ENCODE assay signal across 8 mouse cellular contexts in genomic region chr5:92083417-92084038, GRCm38 (mm10). TPM values are rescaled to one million over a fixed set of nuclear protein-coding genes. Genes with fewer than 3 reads are reported as not detected.
A peak's percentile ranks its signal among the peaks of the same experiment; 100 is the strongest.
DNase-seq lines count a peak whose midpoint lies in the region; ATAC-seq lines count a peak whose summit lies in the region.

TSS of gene G3bp2 (minus strand) at chr5:92083719.

- peak within 1 kb of the TSS; percentile 97 for H3K9ac ChIP-seq in heart, embryonic 14.5 days (ENCODE audit: low read length)
- peak within 1 kb of the TSS; percentile 95 for H3K9ac ChIP-seq in liver, embryonic 13.5 days
- peak within 1 kb of the TSS; percentile 98 for H3K9ac ChIP-seq in stomach, embryonic 16.5 days (ENCODE audit: low read length)

- WGBS in heart, embryonic 14.5 days: under 1% methylated on average over 65 of the region's 65 CpGs
- WGBS in liver, embryonic 13.5 days (ENCODE audit: insufficient replicate concordance): under 1% methylated on average over 65 of the region's 65 CpGs
- WGBS in stomach, embryonic 16.5 days: under 1% methylated on average over 65 of the region's 65 CpGs

- no peaks in the 10 kb centered on the region for H3K27me3 ChIP-seq in heart, embryonic 14.5 days (ENCODE audit: control insufficient read depth, insufficient read depth, low read length)
- no peaks in the 10 kb centered on the region for H3K27me3 ChIP-seq in liver, embryonic 13.5 days
- H3K27me3 ChIP-seq in stomach, embryonic 16.5 days (ENCODE audit: control insufficient read depth, insufficient read depth, low read length): no peaks in the 10 kb centered on the region

- no peaks in the 10 kb centered on the region for H3K36me3 ChIP-seq in heart, embryonic 14.5 days (ENCODE audit: control insufficient read depth, insufficient read depth, low read length)
- H3K36me3 ChIP-seq in liver, embryonic 13.5 days: no peaks in the 10 kb centered on the region
- H3K36me3 ChIP-seq in stomach, embryonic 16.5 days (ENCODE audit: control insufficient read depth, insufficient read depth, low read length): no peaks in the 10 kb centered on the region

- peak within 1 kb of the TSS; percentile 95 to 99 for H3K27ac ChIP-seq in heart, embryonic 14.5 days (replicated peaks in 1 of 2; ENCODE audit: control insufficient read depth in 1 of 2, insufficient read depth in 1 of 2, low read depth in 2 of 2, low read length in 2 of 2)
- H3K27ac ChIP-seq in liver, embryonic 13.5 days: peak within 1 kb of the TSS; percentile 92
- H3K27ac ChIP-seq in stomach, embryonic 16.5 days (ENCODE audit: low read length): peak within 1 kb of the TSS; percentile 98

- peak within 1 kb of the TSS; percentile 73 to 95 for H3K4me3 ChIP-seq in heart, embryonic 14.5 days (ENCODE audit: control insufficient read depth in 1 of 2, insufficient read depth in 1 of 2, low read depth in 1 of 2, low read length in 2 of 2)
- peak within 1 kb of the TSS; percentile 95 for H3K4me3 ChIP-seq in liver, embryonic 13.5 days (replicated peaks)
- H3K4me3 ChIP-seq in stomach, embryonic 16.5 days (replicated peaks; ENCODE audit: low read length): peak within 1 kb of the TSS; percentile 96

- no peaks in the 10 kb centered on the region; the same call in 1 of the 2 replicates for H3K9me3 ChIP-seq in heart, embryonic 14.5 days (ENCODE audit: control insufficient read depth, low read length)
- H3K9me3 ChIP-seq in liver, embryonic 13.5 days (replicated peaks): no peaks in the 10 kb centered on the region
- no peaks in the 10 kb centered on the region for H3K9me3 ChIP-seq in stomach, embryonic 16.5 days (replicated peaks; ENCODE audit: control insufficient read depth, low read length)

- H3K4me1 ChIP-seq in heart, embryonic 14.5 days (ENCODE audit: control insufficient read depth in 2 of 2, insufficient read depth in 2 of 2, low read length in 2 of 2): peaks cover 6 to 30% of the 10 kb centered on the region in 2 experiments; a peak in 3 of 4 replicates
- peaks cover 62% of the 10 kb centered on the region for H3K4me1 ChIP-seq in liver, embryonic 13.5 days (replicated peaks)
- H3K4me1 ChIP-seq in stomach, embryonic 16.5 days (ENCODE audit: control insufficient read depth, insufficient read depth, low read length): peaks cover 17% of the 10 kb centered on the region

- ATAC-seq in CD4-positive, CD25-positive, alpha-beta regulatory T cell, adult 4 months: peak; percentile 92
- peak; percentile 97 for ATAC-seq in heart, embryonic 14.5 days (ENCODE audit: insufficient number of reproducible peaks, insufficient read depth, low FRiP score, low read depth)
- peak; percentile 95 for ATAC-seq in liver, embryonic 13.5 days (ENCODE audit: low read depth)
- peak; percentile 98 for ATAC-seq in stomach, embryonic 16.5 days (ENCODE audit: insufficient read depth, low FRiP score)

- H3K4me2 ChIP-seq in heart, embryonic 14.5 days (ENCODE audit: low read length): peak within 1 kb of the TSS; percentile 66
- peak within 1 kb of the TSS; percentile 99 for H3K4me2 ChIP-seq in liver, embryonic 13.5 days
- peak within 1 kb of the TSS; percentile 68 for H3K4me2 ChIP-seq in stomach, embryonic 16.5 days (ENCODE audit: low read depth, low read length)

- DNase-seq in c-Kit-negative CD71-positive TER-119-positive erythroid progenitor cells, embryonic 14.5 days (ENCODE audit: low read depth, low spot score): peak; percentile 79
- peak; percentile 97 for DNase-seq in fibroblast of lung, adult 2 months (ENCODE audit: low read depth)
- DNase-seq in kidney, postnatal 14 days: peak; percentile 98
- peak; percentile 93 for DNase-seq in liver, embryonic 13.5 days
- DNase-seq in neural tube, embryonic 10.5 days (ENCODE audit: extremely low spot score, low spot score): peak; percentile 98

RNA-seq across cellular contexts. Expression of gene G3bp2, which starts in this region (rescaled TPM):
- 100 to 1,000 TPM; 210 to 252 TPM for polyA plus RNA-seq in CD4-positive, CD25-positive, alpha-beta regulatory T cell, adult 4 months (2017; shearing (Covaris generic))
- polyA plus RNA-seq in heart, embryonic 14.5 days (2014; fragmentation: Nextera tagmentation; extraction: Ambion mirVana): 141 and 151 TPM in 2 replicates
- 79.7 and 93.4 TPM in 2 replicates for polyA plus RNA-seq in liver, embryonic 13.5 days (2015; fragmentation: Nextera tagmentation; extraction: Ambion mirVana)
- 141 and 146 TPM in 2 replicates for polyA plus RNA-seq in stomach, embryonic 16.5 days (2015; fragmentation: Nextera tagmentation; extraction: Ambion mirVana)

Comparison
In these comparisons a context has a peak if more than half of its experiments do, and no peak if none do; other contexts are left out.
1. Peak in every context shown above with its lines: DNase-seq, ATAC-seq, H3K4me3 ChIP-seq and H3K27ac ChIP-seq.